Comparison of ENCODE assay signal across 11 mouse cellular contexts in the genomic region with DNA sequence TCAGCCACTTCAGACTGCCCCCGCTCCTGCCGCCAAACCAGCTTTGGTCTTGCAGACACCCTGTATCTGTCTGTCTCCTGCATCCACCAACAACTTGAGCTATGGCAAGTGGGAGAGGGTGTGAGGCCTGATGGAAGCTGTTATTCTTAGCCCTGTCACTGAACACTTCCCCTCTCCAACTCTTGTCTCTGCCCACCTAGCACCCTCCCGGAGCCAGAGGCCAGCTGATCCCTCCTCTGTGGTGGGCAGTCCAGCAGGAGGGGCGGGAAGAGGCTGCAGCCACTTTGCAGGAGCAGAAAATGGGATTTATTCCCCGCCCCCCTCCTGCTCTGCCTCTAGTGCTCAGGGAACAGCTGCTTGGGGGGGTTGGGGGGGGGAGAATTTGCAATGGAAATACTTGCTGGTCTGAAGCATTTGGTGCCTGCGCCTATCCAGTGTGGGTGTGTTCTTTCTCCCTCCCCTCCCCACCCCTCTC.
DNase-seq lines count a peak whose midpoint lies in the region; ATAC-seq lines count a peak whose summit lies in the region.
"Had no signal": no experiment of that assay in that cellular context is flagged by ENCODE, and none has a peak within 500 bp of the region (broad histone marks: within the 10 kb centered on the region; RNA-seq: fewer than 3 reads in every experiment).

No protein-coding gene starts in this region.

- ATAC-seq in heart, embryonic 12.5 days (ENCODE audit: insufficient number of reproducible peaks, low FRiP score): peak; percentile 73

- H3K27me3 ChIP-seq in heart, embryonic 12.5 days (replicated peaks): no peaks in the 10 kb centered on the region

- DNase-seq in heart, postnatal 4 days: no peak
- peak; percentile 38 for DNase-seq in retina, postnatal 1 day
- no peak for DNase-seq in retina, embryonic 14.5 days (ENCODE audit: low spot score)
- peak; percentile 54 to 94 for DNase-seq in left cerebral cortex, postnatal 25 days (ENCODE audit: low spot score in 2 of 2)
- peak; percentile 56 for DNase-seq in right cerebral cortex, postnatal 25 days
- DNase-seq in spleen, postnatal 14 days (ENCODE audit: low spot score in 2 of 2): no peak
- no peak for DNase-seq in urinary bladder, postnatal 25 days (ENCODE audit: low spot score)
- DNase-seq: B cell, adult 2 months; cerebellum, adult 8-10 months; liver had no signal

- peak overlapping the region; percentile 92 for H3K27ac ChIP-seq in heart, embryonic 12.5 days (ENCODE audit: poor library complexity, severe bottlenecking)

- H3K9me3 ChIP-seq in heart, embryonic 12.5 days (replicated peaks): 0 out of 2 replicates have a peak, but pooled peaks cover 6% of the 10 kb centered on the region

- WGBS in heart, embryonic 12.5 days: 26% methylated on average over 6 of the region's 6 CpGs

- H3K4me2 ChIP-seq in heart, embryonic 12.5 days: peak overlapping the region; percentile 32

- no peaks in the 10 kb centered on the region for H3K36me3 ChIP-seq in heart, embryonic 12.5 days

- intact Hi-C loops in left cerebral cortex, postnatal 25 days (cut with DNase I): loop anchor here (5.0 kb wide), 2 partner anchors 80 to 100 kb away; no protein-coding TSS in a partner anchor

- H3K9ac ChIP-seq in heart, embryonic 12.5 days: no peak overlapping the region

- no peak overlapping the region for H3K4me3 ChIP-seq in heart, embryonic 12.5 days

- H3K4me1 ChIP-seq in heart, embryonic 12.5 days (replicated peaks): peaks cover 60% of the 10 kb centered on the region

Comparison
In these comparisons a context has a peak if more than half of its experiments do, and no peak if none do; other contexts are left out.
1. DNase-seq: peak in retina, postnatal 1 day (single experiment), left cerebral cortex, postnatal 25 days (2 of 2) and right cerebral cortex, postnatal 25 days (single experiment); none in heart, postnatal 4 days (single experiment), retina, embryonic 14.5 days (single experiment), spleen, postnatal 14 days (0 of 2) and urinary bladder, postnatal 25 days (single experiment).